Mouse (Mus musculus): ENCODE results near the gene Cpne7. TPM values are rescaled to one million over a fixed set of nuclear protein-coding genes. Genes with fewer than 3 reads are reported as not detected.
"Not testable (repeated sequence)": the region's sequence is repeated elsewhere in the genome, so short reads cannot be mapped to it uniquely, and the experiment has no call there.

The Cpne7 gene
- polyA plus RNA-seq, 1 experiment, result 1.5 TPM

DNA sequence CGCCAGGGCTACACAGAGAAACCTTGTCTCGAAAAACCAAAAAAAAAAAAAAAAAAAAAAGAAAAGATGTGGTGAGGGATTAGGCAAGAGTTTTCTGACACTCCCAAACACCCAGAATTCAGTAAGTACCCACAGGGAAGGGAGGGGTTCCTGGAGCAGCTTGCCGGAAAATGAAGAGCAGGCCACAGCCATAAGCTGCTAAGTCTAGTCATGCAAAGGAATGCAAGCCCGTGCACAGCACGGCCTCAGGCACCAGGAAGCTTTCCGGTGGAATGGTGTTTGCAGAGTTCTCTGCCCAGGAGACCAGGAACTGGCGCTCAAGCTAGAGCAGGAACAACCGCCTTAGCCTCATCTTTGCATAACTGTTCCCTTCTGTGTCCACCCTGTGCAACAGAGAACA is 16.9 kb upstream of the Cpne7 start:
- peak overlapping the region; percentile 44 for H3K27ac ChIP-seq (ENCODE audit: control insufficient read depth, insufficient read depth, low read depth, low read length, poor library complexity)
- WGBS, result 27% methylated on average over 8 of the region's 8 CpGs
- no peak for TF ChIP-seq POLR2A (IDR thresholded peaks at IDR 0.05; ENCODE audit: borderline replicate concordance, control insufficient read depth, low read depth, low read length)
- no peak for TF ChIP-seq CTCF (IDR thresholded peaks at IDR 0.05; ENCODE audit: control insufficient read depth, insufficient read depth, low read length)
- no peaks in the 10 kb centered on the region; the same call in 1 of the 2 replicates for H3K4me1 ChIP-seq (ENCODE audit: control insufficient read depth, insufficient read depth, low read length)
- H3K4me3 ChIP-seq (replicated peaks; ENCODE audit: control insufficient read depth, low read depth, low read length), result no peak overlapping the region

DNA sequence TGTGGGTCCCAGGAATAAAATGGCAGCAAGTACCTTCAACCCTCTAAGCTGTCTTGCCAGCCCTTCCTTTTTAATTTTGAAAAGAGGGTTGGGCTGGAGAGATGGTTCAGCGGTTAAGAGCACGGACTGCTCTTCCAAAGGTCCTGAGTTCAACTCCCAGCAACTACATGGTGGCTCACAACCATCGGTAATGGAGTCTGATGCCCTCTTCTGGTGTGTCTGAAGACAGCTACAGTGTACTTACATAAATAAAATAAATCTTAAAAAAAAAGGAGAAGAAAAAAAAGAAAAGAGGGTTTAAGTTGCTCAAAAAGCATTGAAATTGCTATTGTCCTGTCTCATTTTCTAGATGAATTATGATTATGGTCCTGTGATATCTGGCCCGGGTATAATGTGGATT is 15.9 kb upstream of the Cpne7 start:
- TF ChIP-seq POLR2A (IDR thresholded peaks at IDR 0.05; ENCODE audit: borderline replicate concordance, control insufficient read depth, low read depth, low read length), result no peak
- TF ChIP-seq CTCF (IDR thresholded peaks at IDR 0.05; ENCODE audit: control insufficient read depth, insufficient read depth, low read length), result no peak

DNA sequence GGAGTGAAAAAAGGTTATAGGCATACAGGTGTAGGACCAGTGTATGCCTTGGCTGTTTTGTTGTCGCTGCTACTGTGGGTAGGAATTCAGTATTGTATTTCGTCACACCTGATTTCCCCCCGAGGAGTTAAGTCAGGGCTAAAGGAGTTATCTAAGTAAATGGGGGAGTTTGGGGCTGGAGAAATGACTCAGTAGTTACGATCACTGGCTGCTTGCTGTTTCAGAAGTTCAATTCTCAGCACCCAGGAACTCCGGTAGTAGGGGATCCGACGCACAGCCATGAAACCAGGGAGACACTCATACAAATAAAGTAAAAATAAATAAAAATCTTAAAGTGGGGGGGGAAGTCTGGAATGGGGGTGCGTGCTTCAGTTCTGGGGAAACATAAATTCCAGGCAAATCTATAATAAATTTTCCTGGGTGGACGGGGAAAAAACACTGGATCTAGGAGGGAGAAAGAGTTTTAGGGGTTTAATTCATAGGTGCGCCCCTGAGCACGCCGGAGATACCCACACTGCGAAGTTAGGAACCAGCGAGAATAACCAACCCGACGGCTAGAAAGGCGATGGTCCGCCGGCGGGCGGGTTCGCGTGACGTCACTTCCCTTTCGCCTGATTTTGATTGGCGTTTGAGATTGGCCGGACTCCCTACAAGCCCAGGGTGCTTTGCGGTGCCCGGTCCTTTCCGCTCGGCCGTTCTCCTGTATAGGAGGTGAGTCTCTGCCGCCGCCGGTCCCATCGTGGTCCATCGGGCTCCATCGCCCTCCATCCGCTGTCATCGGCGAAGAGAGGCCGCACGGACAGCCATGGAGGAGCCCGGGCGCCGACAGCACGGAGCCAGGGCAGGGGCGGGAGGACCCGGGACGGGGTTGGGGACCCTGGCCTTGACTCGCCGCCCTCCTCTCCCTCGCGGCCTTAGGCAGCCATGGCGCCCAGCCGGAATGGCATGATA is 15.2 kb upstream of the Cpne7 start, which contains the start of gene Rpl13:
Rpl13 (plus strand) TSS at position 616 of the 951 bp plus-strand sequence.
- peak within 1 kb of the TSS; percentile 87 for H3K4me3 ChIP-seq (replicated peaks; ENCODE audit: control insufficient read depth, low read depth, low read length)
- WGBS, result under 1% methylated on average over 56 of the region's 56 CpGs
- H3K4me1 ChIP-seq (ENCODE audit: control insufficient read depth, insufficient read depth, low read length), result no peaks in the 10 kb centered on the region; the same call in 1 of the 2 replicates
- peak within 1 kb of the TSS; percentile 78 for H3K27ac ChIP-seq (ENCODE audit: control insufficient read depth, insufficient read depth, low read depth, low read length, poor library complexity)
- TF ChIP-seq CTCF (IDR thresholded peaks at IDR 0.05; ENCODE audit: control insufficient read depth, insufficient read depth, low read length) (no peak), POLR2A (IDR thresholded peaks at IDR 0.05; ENCODE audit: borderline replicate concordance, control insufficient read depth, low read depth, low read length) (peak; percentile 88; the same call in 1 of the 2 replicates)

More for the DNA sequence above, 15.9 kb upstream of the Cpne7 start:
- no peak overlapping the region for H3K27ac ChIP-seq (ENCODE audit: control insufficient read depth, insufficient read depth, low read depth, low read length, poor library complexity)
- H3K4me3 ChIP-seq (replicated peaks; ENCODE audit: control insufficient read depth, low read depth, low read length), result no peak overlapping the region
- no peaks in the 10 kb centered on the region; the same call in 1 of the 2 replicates for H3K4me1 ChIP-seq (ENCODE audit: control insufficient read depth, insufficient read depth, low read length)
- WGBS, result 70% methylated on average over 4 of the region's 4 CpGs

DNA sequence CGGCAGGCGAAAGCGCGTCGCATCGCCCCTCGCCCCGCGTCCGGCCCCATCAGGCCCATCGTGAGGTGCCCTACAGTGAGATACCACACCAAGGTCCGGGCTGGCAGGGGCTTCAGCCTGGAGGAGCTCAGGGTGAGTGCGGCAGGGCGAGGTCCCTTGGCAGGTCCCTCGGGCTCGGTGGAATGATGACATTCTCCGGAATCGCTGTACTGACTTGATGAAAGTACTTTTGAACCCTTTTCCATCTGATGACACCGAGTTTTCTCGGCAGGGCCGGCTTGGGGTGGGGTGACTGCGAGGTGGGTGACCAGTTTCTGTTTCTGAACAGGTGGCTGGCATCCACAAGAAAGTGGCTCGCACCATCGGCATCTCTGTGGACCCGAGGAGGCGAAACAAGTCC is 14.3 kb upstream of the Cpne7 start:
- H3K27ac ChIP-seq (ENCODE audit: control insufficient read depth, insufficient read depth, low read depth, low read length, poor library complexity), result peak overlapping the region; percentile 78
- WGBS, result under 1% methylated on average over 26 of the region's 26 CpGs
- peak overlapping the region; percentile 87 for H3K4me3 ChIP-seq (replicated peaks; ENCODE audit: control insufficient read depth, low read depth, low read length)
- H3K4me1 ChIP-seq (ENCODE audit: control insufficient read depth, insufficient read depth, low read length), result not testable (repeated sequence)

DNA sequence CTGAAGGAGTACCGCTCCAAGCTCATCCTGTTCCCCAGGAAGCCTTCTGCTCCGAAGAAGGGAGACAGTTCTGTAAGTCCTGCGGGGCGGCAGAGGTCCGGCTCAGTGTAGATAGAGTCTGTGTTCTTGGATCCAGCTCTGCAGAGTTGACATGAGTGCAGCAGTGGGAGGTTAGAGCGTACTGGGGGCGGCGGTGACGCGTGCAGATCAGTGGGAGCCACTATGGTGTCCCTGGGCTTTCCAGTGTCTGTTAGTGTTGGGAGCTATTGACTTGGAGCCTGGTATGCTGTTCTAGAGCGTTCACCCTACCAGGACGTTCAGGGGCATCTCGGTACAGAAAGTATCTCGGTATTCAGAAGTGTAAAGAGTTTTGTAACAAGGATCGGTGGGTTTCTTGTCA is 13.9 kb upstream of the Cpne7 start:
- H3K4me1 ChIP-seq (ENCODE audit: control insufficient read depth, insufficient read depth, low read length), result no peaks in the 10 kb centered on the region; the same call in 1 of the 2 replicates
- H3K4me3 ChIP-seq (replicated peaks; ENCODE audit: control insufficient read depth, low read depth, low read length), result peak overlapping the region; percentile 87
- H3K27ac ChIP-seq (ENCODE audit: control insufficient read depth, insufficient read depth, low read depth, low read length, poor library complexity), result peak overlapping the region; percentile 78
- WGBS, result 9% methylated on average over 15 of the region's 15 CpGs
- peak; percentile 8; the same call in 1 of the 2 replicates for TF ChIP-seq POLR2A (IDR thresholded peaks at IDR 0.05; ENCODE audit: borderline replicate concordance, control insufficient read depth, low read depth, low read length)
- no peak for TF ChIP-seq CTCF (IDR thresholded peaks at IDR 0.05; ENCODE audit: control insufficient read depth, insufficient read depth, low read length)

DNA sequence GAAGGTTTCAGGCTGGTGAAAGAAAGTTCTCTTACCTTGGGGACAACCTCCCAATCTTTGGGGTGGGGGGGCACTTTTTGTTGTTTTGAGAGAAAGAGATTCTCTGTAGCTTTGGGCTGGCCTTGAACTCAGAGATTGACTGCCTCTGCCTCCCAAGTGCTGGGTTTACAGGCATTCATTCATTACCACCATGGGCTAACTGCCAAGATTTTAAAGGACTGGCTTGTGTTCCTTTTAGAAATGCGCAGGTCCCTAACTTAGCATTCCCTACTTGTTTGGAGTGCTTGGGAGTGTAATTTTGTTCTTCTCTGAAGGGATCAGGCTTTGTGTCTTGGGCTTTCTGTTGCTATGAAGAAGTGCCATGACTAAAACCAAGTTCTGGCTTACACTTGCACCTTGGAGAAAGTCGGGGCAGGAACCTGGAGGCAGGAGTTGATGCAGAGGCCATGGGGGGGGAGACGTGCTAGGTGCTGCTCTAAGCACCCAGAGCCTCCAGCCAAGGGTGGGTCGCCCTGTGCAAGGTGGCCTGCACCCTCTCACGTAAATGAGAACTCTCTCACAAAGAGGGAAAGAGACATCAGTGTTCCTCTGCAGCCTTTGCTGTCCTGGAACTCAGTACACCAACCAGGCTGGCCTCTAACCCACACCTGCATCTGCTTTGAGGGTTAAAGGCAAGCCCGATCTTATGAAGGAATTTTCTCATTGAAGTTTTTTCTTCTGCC is 13.0 kb upstream of the Cpne7 start:
- WGBS, result 70% methylated on average over 6 of the region's 6 CpGs
- Histone ChIP-seq H3K4me3 (replicated peaks; ENCODE audit: control insufficient read depth, low read depth, low read length) (no peak overlapping the region), H3K27ac (ENCODE audit: control insufficient read depth, insufficient read depth, low read depth, low read length, poor library complexity) (no peak overlapping the region), H3K4me1 (ENCODE audit: control insufficient read depth, insufficient read depth, low read length) (no peaks in the 10 kb centered on the region; the same call in 1 of the 2 replicates)
- no peak for TF ChIP-seq POLR2A (IDR thresholded peaks at IDR 0.05; ENCODE audit: borderline replicate concordance, control insufficient read depth, low read depth, low read length)

DNA sequence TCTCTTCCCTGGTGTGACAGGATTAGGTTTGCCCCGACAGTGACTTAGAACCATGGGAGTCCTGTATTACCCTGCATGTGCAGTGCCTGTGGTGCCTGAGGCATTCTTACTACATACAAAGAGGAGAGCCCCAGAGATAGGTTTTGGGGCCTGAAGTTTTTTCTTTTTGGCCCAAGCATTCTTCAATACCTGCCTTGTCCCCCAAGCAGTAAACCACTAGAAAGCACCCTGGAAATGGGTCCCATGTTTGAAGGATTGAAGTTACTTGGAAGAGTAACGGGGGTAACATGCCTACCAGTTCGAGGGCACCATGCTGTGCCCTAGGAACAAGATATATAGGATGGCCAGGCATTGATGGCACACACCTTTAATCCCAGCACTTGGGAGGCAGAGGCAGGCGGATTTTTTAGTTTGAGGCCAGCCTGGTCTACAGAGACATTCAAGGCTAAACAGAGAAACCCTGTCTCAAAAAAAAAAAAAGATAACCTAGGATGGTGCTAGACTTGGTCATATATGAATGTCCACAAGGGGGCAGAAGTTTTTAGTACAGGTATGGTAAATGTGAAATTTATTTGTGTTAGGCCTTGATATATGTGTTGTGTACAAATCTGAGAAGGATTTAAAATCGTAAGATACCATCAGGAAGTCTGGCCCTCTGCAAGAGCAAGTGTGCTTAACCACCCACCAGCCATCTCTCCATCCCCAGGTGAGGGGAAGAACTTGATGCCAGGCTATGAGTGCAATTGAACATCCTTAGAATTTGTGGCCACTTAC is 11.4 kb upstream of the Cpne7 start:
- WGBS, result 63% methylated on average over 5 of the region's 5 CpGs

More for the DNA sequence above, 11.4 kb upstream of the Cpne7 start:
- TF ChIP-seq POLR2A (IDR thresholded peaks at IDR 0.05; ENCODE audit: borderline replicate concordance, control insufficient read depth, low read depth, low read length) (no peak), CTCF (IDR thresholded peaks at IDR 0.05; ENCODE audit: control insufficient read depth, insufficient read depth, low read length) (no peak)
- no peak overlapping the region for H3K4me3 ChIP-seq (replicated peaks; ENCODE audit: control insufficient read depth, low read depth, low read length)
- H3K4me1 ChIP-seq (ENCODE audit: control insufficient read depth, insufficient read depth, low read length), result no peaks in the 10 kb centered on the region
- no peak overlapping the region for H3K27ac ChIP-seq (ENCODE audit: control insufficient read depth, insufficient read depth, low read depth, low read length, poor library complexity)
